Mouse (Mus musculus): ENCODE data around the gene Pole3. TPM values are rescaled to one million over a fixed set of nuclear protein-coding genes. Genes with fewer than 3 reads are reported as not detected.
A peak's percentile ranks its signal among the peaks of the same experiment; 100 is the strongest.

Gene Pole3
- polyA plus RNA-seq, 1 experiment from 2014 or later: 75.3 TPM

DNA sequence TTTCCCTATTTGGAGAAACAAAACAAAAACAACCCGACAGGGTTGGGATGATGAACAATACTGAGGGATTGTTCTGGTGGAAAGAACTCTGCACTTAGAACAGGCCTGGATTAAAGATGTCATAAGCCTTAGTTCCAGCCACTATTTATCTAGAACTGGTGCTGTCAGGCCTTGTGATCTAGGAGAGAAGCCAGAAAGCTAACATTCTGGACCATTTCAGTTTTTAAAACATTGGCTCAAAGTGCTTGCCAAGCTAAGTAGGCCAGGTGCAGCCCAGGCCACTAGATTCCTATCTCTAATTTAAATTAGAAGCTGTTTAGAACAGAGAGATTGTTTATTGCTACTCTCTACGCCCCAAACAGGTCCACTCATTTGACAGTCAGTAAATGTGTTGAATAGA lies 1.4 kb upstream of the Pole3 start:
- H3K4me1 ChIP-seq (replicated peaks; ENCODE audit: control insufficient read depth, insufficient read depth, low read length): peaks cover 12% of the 10 kb centered on the region; the same call in 1 of the 2 replicates
- H3K36me3 ChIP-seq (ENCODE audit: control insufficient read depth, insufficient read depth, low read length): peaks cover 17% of the 10 kb centered on the region
- H3K4me2 ChIP-seq (ENCODE audit: low read length): no peak overlapping the region
- DNase-seq (ENCODE audit: low spot score) (no peak), ATAC-seq (replicated peaks; ENCODE audit: low FRiP score, low TSS enrichment, low read depth) (no peak)
- no peak overlapping the region for H3K4me3 ChIP-seq (ENCODE audit: low read depth, low read length)
- H3K9ac ChIP-seq (ENCODE audit: low read length): no peak overlapping the region
- H3K27ac ChIP-seq (ENCODE audit: low read depth): no peak overlapping the region
- H3K9me3 ChIP-seq (ENCODE audit: control insufficient read depth, low read length): no peaks in the 10 kb centered on the region
- WGBS: 46% methylated on average over 2 of the region's 2 CpGs
- no peaks in the 10 kb centered on the region for H3K27me3 ChIP-seq (replicated peaks; ENCODE audit: control insufficient read depth, insufficient read depth, low read length)

- ATAC-seq (replicated peaks; ENCODE audit: low FRiP score, low TSS enrichment, low read depth): no peak
- Histone ChIP-seq H3K27me3 (replicated peaks; ENCODE audit: control insufficient read depth, insufficient read depth, low read length) (no peaks in the 10 kb centered on the region), H3K27ac (ENCODE audit: low read depth) (no peak overlapping the region; the same call in 1 of the 2 replicates), H3K4me1 (replicated peaks; ENCODE audit: control insufficient read depth, insufficient read depth, low read length) (peaks cover 8% of the 10 kb centered on the region; the same call in 1 of the 2 replicates), H3K9ac (ENCODE audit: low read length) (peak overlapping the region; percentile 91), H3K36me3 (ENCODE audit: control insufficient read depth, insufficient read depth, low read length) (peaks cover 17% of the 10 kb centered on the region), H3K9me3 (ENCODE audit: control insufficient read depth, low read length) (no peaks in the 10 kb centered on the region), H3K4me3 (ENCODE audit: low read depth, low read length) (peak overlapping the region; percentile 66), H3K4me2 (ENCODE audit: low read length) (peak overlapping the region; percentile 90)
- under 1% methylated on average over 10 of the region's 10 CpGs for WGBS
- DNase-seq (ENCODE audit: low spot score): no peak
These were observed 582 bp upstream of the Pole3 start for GRCm38 (mm10) chr4:62525489-62525811.

DNA sequence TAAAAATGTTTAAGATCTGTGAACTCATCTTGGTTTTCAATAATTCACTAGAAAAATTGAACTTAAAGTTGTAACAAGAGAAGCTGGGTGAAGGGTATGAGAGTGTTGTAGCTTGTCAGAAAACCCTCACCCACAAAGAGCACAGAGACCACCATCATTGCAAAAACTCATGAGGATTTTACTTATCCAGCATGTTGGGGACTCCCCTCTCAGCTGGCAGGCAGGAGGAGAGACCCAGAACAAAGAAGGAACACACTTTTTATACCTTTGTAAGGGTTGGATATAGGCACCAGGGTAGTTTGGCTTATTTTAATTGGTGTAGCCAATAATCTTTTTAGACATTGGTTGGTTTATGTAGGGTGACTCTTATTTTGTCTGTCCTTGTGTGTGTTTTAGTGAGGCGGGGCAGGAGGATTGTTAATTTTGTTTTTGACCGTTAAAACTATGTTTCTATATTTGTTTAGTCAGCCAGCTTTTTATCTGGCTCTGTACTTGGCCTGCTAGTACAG lies 3.9 kb downstream of the Pole3 start:
- H3K36me3 ChIP-seq (ENCODE audit: control insufficient read depth, insufficient read depth, low read length): peaks cover 17% of the 10 kb centered on the region
- ATAC-seq (replicated peaks; ENCODE audit: low FRiP score, low TSS enrichment, low read depth) (no peak), DNase-seq (ENCODE audit: low spot score) (no peak)
- WGBS: 69% methylated on average over 2 of the region's 2 CpGs
- H3K9ac ChIP-seq (ENCODE audit: low read length): no peak overlapping the region
- peak overlapping the region; percentile 78; the same call in 1 of the 2 replicates for H3K4me2 ChIP-seq (ENCODE audit: low read length)
- no peak overlapping the region for H3K27ac ChIP-seq (ENCODE audit: low read depth)
- H3K27me3 ChIP-seq (replicated peaks; ENCODE audit: control insufficient read depth, insufficient read depth, low read length): no peaks in the 10 kb centered on the region
- no peak overlapping the region for H3K4me3 ChIP-seq (ENCODE audit: low read depth, low read length)
- peaks cover 32% of the 10 kb centered on the region for H3K4me1 ChIP-seq (replicated peaks; ENCODE audit: control insufficient read depth, insufficient read depth, low read length)
- no peaks in the 10 kb centered on the region for H3K9me3 ChIP-seq (ENCODE audit: control insufficient read depth, low read length)

DNA sequence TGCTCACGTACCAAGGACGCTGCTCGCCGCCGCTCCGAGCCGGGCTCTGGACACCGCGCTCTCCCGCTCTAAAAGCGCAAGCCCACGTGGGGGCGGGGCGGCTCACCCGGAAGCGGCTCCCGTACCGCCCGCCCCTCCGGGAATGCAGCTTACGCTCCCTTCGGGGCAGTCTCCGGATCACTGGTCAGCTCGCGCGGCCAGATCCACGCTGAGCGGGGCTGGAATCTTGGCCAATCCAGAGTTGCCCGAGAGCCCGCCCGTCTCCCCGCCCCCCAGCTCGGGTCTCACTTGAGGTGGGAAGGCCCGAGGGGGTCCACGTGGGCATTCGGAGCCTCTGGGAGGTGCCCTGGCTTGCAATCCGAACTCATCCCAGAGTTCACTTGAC lies 5.0 kb downstream of the Pole3 start, which contains the start of gene Alad:
Gene Alad (minus strand): TSS at position 70 of the 385 bp plus-strand sequence.
- 0% methylated on average over 33 of the region's 37 CpGs for whole genome bisulfite sequencing
- peak within 1 kb of the TSS; percentile 77 for H3K9ac ChIP-seq (ENCODE audit: low read length)
- no peaks in the 10 kb centered on the region for H3K27me3 ChIP-seq (replicated peaks; ENCODE audit: control insufficient read depth, insufficient read depth, low read length)
- peaks cover 35% of the 10 kb centered on the region for H3K4me1 ChIP-seq (replicated peaks; ENCODE audit: control insufficient read depth, insufficient read depth, low read length)
- peaks cover 17% of the 10 kb centered on the region for H3K36me3 ChIP-seq (ENCODE audit: control insufficient read depth, insufficient read depth, low read length)
- peak within 1 kb of the TSS; percentile 90 for H3K27ac ChIP-seq (ENCODE audit: low read depth)
- ATAC-seq (replicated peaks; ENCODE audit: low FRiP score, low TSS enrichment, low read depth): peak; percentile 85
- DNase-seq (ENCODE audit: low spot score): peak; percentile 92
- no peaks in the 10 kb centered on the region for H3K9me3 ChIP-seq (ENCODE audit: control insufficient read depth, low read length)
- H3K4me2 ChIP-seq (ENCODE audit: low read length): peak within 1 kb of the TSS; percentile 78
- peak within 1 kb of the TSS; percentile 81 for H3K4me3 ChIP-seq (ENCODE audit: low read depth, low read length)

GRCm38 (mm10) chr4:62519122-62519848 lies 5.6 kb downstream of the Pole3 start:
- H3K4me3 ChIP-seq (ENCODE audit: low read depth, low read length): peak overlapping the region; percentile 81
- ATAC-seq (replicated peaks; ENCODE audit: low FRiP score, low TSS enrichment, low read depth): peak; percentile 78
- H3K27me3 ChIP-seq (replicated peaks; ENCODE audit: control insufficient read depth, insufficient read depth, low read length): no peaks in the 10 kb centered on the region
- H3K36me3 ChIP-seq (ENCODE audit: control insufficient read depth, insufficient read depth, low read length): peaks cover 17% of the 10 kb centered on the region
- H3K9me3 ChIP-seq (ENCODE audit: control insufficient read depth, low read length): no peaks in the 10 kb centered on the region
- H3K27ac ChIP-seq (ENCODE audit: low read depth): peak overlapping the region; percentile 90
- peak overlapping the region; percentile 78 for H3K4me2 ChIP-seq (ENCODE audit: low read length)
- peak overlapping the region; percentile 77 for H3K9ac ChIP-seq (ENCODE audit: low read length)
- WGBS: 1% methylated on average over 26 of the region's 26 CpGs
- DNase-seq (ENCODE audit: low spot score): no peak
- peaks cover 35% of the 10 kb centered on the region for H3K4me1 ChIP-seq (replicated peaks; ENCODE audit: control insufficient read depth, insufficient read depth, low read length)

GRCm38 (mm10) chr4:62518416-62519121 lies 6.3 kb downstream of the Pole3 start:
- no peak; the same call in 1 of the 2 replicates for ATAC-seq (replicated peaks; ENCODE audit: low FRiP score, low TSS enrichment, low read depth)
- 43% methylated on average over 13 of the region's 13 CpGs for WGBS

GRCm38 (mm10) chr4:62517538-62518415 lies 7.1 kb downstream of the Pole3 start:
- no peaks in the 10 kb centered on the region for H3K9me3 ChIP-seq (ENCODE audit: control insufficient read depth, low read length)
- DNase-seq (ENCODE audit: low spot score) (no peak), ATAC-seq (replicated peaks; ENCODE audit: low FRiP score, low TSS enrichment, low read depth) (no peak)
- WGBS: 73% methylated on average over 10 of the region's 10 CpGs
- H3K36me3 ChIP-seq (ENCODE audit: control insufficient read depth, insufficient read depth, low read length): peaks cover 18% of the 10 kb centered on the region
- H3K4me3 ChIP-seq (ENCODE audit: low read depth, low read length): peak overlapping the region; percentile 81
- no peaks in the 10 kb centered on the region for H3K27me3 ChIP-seq (replicated peaks; ENCODE audit: control insufficient read depth, insufficient read depth, low read length)
- peaks cover 28% of the 10 kb centered on the region for H3K4me1 ChIP-seq (replicated peaks; ENCODE audit: control insufficient read depth, insufficient read depth, low read length)
- H3K4me2 ChIP-seq (ENCODE audit: low read length): peak overlapping the region; percentile 78
- H3K9ac ChIP-seq (ENCODE audit: low read length): peak overlapping the region; percentile 77; the same call in 1 of the 2 replicates
- peak overlapping the region; percentile 90 for H3K27ac ChIP-seq (ENCODE audit: low read depth)

More at GRCm38 (mm10) chr4:62518416-62519121, 6.3 kb downstream of the Pole3 start:
- peak overlapping the region; percentile 78 for H3K4me2 ChIP-seq (ENCODE audit: low read length)
- H3K27ac ChIP-seq (ENCODE audit: low read depth): peak overlapping the region; percentile 90
- H3K9ac ChIP-seq (ENCODE audit: low read length): peak overlapping the region; percentile 77
- H3K4me3 ChIP-seq (ENCODE audit: low read depth, low read length): peak overlapping the region; percentile 81
- no peak for DNase-seq (ENCODE audit: low spot score)
- H3K27me3 ChIP-seq (replicated peaks; ENCODE audit: control insufficient read depth, insufficient read depth, low read length): no peaks in the 10 kb centered on the region
- H3K36me3 ChIP-seq (ENCODE audit: control insufficient read depth, insufficient read depth, low read length): peaks cover 18% of the 10 kb centered on the region
- peaks cover 28% of the 10 kb centered on the region for H3K4me1 ChIP-seq (replicated peaks; ENCODE audit: control insufficient read depth, insufficient read depth, low read length)
- no peaks in the 10 kb centered on the region for H3K9me3 ChIP-seq (ENCODE audit: control insufficient read depth, low read length)

- Histone ChIP-seq H3K9ac (ENCODE audit: low read length) (no peak overlapping the region), H3K27ac (ENCODE audit: low read depth) (peak overlapping the region; percentile 1; the same call in 1 of the 2 replicates), H3K36me3 (ENCODE audit: control insufficient read depth, insufficient read depth, low read length) (peaks cover 20% of the 10 kb centered on the region), H3K4me3 (ENCODE audit: low read depth, low read length) (no peak overlapping the region), H3K4me2 (ENCODE audit: low read length) (peak overlapping the region; percentile 4; the same call in 1 of the 2 replicates), H3K9me3 (ENCODE audit: control insufficient read depth, low read length) (no peaks in the 10 kb centered on the region), H3K4me1 (replicated peaks; ENCODE audit: control insufficient read depth, insufficient read depth, low read length) (peaks cover 28% of the 10 kb centered on the region), H3K27me3 (replicated peaks; ENCODE audit: control insufficient read depth, insufficient read depth, low read length) (no peaks in the 10 kb centered on the region)
- ATAC-seq (replicated peaks; ENCODE audit: low FRiP score, low TSS enrichment, low read depth) (no peak), DNase-seq (ENCODE audit: low spot score) (no peak)
- WGBS: 78% methylated on average over 8 of the region's 8 CpGs
These were observed 7.8 kb downstream of the Pole3 start for GRCm38 (mm10) chr4:62517046-62517445.

Measured in intestine, embryonic 14.5 days (tissue).